Mouse (Mus musculus): ENCODE results near the gene Olfr328. TPM values are rescaled to one million over a fixed set of nuclear protein-coding genes. Genes with fewer than 3 reads are reported as not detected.

Gene Olfr328
- polyA plus RNA-seq (2017; shearing (Covaris generic)), result not detected

GRCm38 (mm10) chr11:58555536-58555935 is at the start of gene Olfr328:
Olfr328 (minus strand) TSS chr11:58555636.

DNA sequence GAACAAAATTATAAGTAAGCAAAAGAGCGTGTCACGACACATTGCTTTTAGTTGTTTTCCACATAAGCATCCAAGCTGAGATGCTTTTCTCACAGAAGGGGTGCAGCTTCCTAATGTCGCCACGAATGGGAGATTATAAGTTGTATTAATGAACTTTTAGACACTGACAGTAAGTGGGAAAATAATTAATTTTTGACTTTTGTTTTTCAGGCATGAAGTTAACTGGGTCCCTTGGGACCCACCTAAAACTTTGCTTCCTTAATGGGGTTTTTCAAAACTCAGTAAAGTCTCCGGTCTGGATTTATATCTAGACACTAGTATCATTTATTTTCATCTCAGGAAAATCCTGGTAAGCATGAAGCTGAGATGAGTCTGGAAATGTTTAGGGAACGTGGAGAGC is 39.4 kb upstream of the Olfr328 start, which contains the start of gene Olfr324:
Gene Olfr324 (plus strand): TSS at position 301 of the 400 bp plus-strand sequence.

GRCm38 (mm10) chr11:58577430-58577829 is 22.0 kb upstream of the Olfr328 start, which contains the start of gene Olfr325:
Olfr325 (plus strand) TSS chr11:58577730.

GRCm38 (mm10) chr11:58570405-58570804 is 15.0 kb upstream of the Olfr328 start, which contains the start of gene Olfr224:
Olfr224 (minus strand) TSS chr11:58570553.

GRCm38 (mm10) chr11:58546322-58546721 is 9.1 kb downstream of the Olfr328 start, which contains the start of gene Olfr329-ps:
Olfr329-ps (minus strand) TSS chr11:58546422.

DNA sequence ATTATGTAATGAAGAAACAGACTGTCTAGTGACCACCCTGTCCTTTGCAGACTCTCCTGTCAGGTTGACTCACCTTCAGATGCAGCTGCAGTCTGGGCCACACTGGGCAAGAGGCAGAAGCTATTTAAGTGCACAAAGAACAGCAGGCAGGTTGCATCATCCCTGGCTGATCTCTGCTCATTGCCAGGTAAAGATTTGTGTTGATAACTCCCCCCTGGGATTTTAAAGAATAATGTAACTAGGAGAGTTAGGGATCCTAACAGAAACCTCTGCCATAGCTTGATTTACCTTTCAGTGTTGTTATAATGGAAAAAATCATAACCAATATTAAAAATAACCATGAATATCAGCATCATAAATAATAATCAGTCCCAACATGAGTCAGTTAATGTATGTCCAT is 20.7 kb downstream of the Olfr328 start, which contains the start of gene Olfr330:
Gene Olfr330 (minus strand): TSS at position 101 of the 400 bp plus-strand sequence.

GRCm38 (mm10) chr11:58502472-58502871 is 53.0 kb downstream of the Olfr328 start, which contains the start of gene Olfr331:
Olfr331 (minus strand) TSS chr11:58502572.

Other genes with a start within 250 kb of the Olfr328 start
- gene Zfp692, start 248.6 kb downstream of the Olfr328 start, polyA plus RNA-seq (2017; shearing (Covaris generic)), result 45.8 TPM
- gene Zfp672, start 225.3 kb downstream of the Olfr328 start, polyA plus RNA-seq (2017; shearing (Covaris generic)), result 38.4 TPM
- gene Sh3bp5l, start 224.9 kb downstream of the Olfr328 start, polyA plus RNA-seq (2017; shearing (Covaris generic)), result 23.2 TPM
- gene Lypd8, start 176.6 kb downstream of the Olfr328 start, polyA plus RNA-seq (2017; shearing (Covaris generic)), result not detected
- not detected for gene 1810065E05Rik, start 134.5 kb downstream of the Olfr328 start, polyA plus RNA-seq (2017; shearing (Covaris generic))
- not detected for gene Gm12253, start 123.1 kb downstream of the Olfr328 start, polyA plus RNA-seq (2017; shearing (Covaris generic))
- not detected for gene Lypd9, start 102.7 kb downstream of the Olfr328 start, polyA plus RNA-seq (2017; shearing (Covaris generic))
- gene Olfr30, start 93.4 kb downstream of the Olfr328 start, polyA plus RNA-seq (2017; shearing (Covaris generic)), result not detected
- not detected for gene Olfr332, start 63.1 kb downstream of the Olfr328 start, polyA plus RNA-seq (2017; shearing (Covaris generic))
- gene Olfr331, start 53.1 kb downstream of the Olfr328 start, polyA plus RNA-seq (2017; shearing (Covaris generic)), result not detected
- gene Olfr330, start 20.8 kb downstream of the Olfr328 start, polyA plus RNA-seq (2017; shearing (Covaris generic)), result 0.44 TPM
- not detected for gene Olfr329-ps, start 9.2 kb downstream of the Olfr328 start, polyA plus RNA-seq (2017; shearing (Covaris generic))
- not detected for gene Olfr224, start 14.9 kb upstream of the Olfr328 start, polyA plus RNA-seq (2017; shearing (Covaris generic))
- gene Olfr325, start 22.1 kb upstream of the Olfr328 start, polyA plus RNA-seq (2017; shearing (Covaris generic)), result not detected
- not detected for gene Olfr324, start 39.5 kb upstream of the Olfr328 start, polyA plus RNA-seq (2017; shearing (Covaris generic))
- not detected for gene 2210407C18Rik, start 60.4 kb upstream of the Olfr328 start, polyA plus RNA-seq (2017; shearing (Covaris generic))
- not detected for gene Olfr323, start 74.9 kb upstream of the Olfr328 start, polyA plus RNA-seq (2017; shearing (Covaris generic))
- not detected for gene Trim58, start 84.8 kb upstream of the Olfr328 start, polyA plus RNA-seq (2017; shearing (Covaris generic))
- gene Olfr322, start 103.1 kb upstream of the Olfr328 start, polyA plus RNA-seq (2017; shearing (Covaris generic)), result not detected
- not detected for gene Olfr320, start 125.5 kb upstream of the Olfr328 start, polyA plus RNA-seq (2017; shearing (Covaris generic))
- gene Olfr319, start 143.5 kb upstream of the Olfr328 start, polyA plus RNA-seq (2017; shearing (Covaris generic)), result not detected
- gene Olfr318, start 168.4 kb upstream of the Olfr328 start, polyA plus RNA-seq (2017; shearing (Covaris generic)), result not detected
- not detected for gene Olfr317, start 183.6 kb upstream of the Olfr328 start, polyA plus RNA-seq (2017; shearing (Covaris generic))
- gene Olfr316, start 197.1 kb upstream of the Olfr328 start, polyA plus RNA-seq (2017; shearing (Covaris generic)), result not detected
- not detected for gene Olfr315, start 217.6 kb upstream of the Olfr328 start, polyA plus RNA-seq (2017; shearing (Covaris generic))
- gene Olfr314, start 227.3 kb upstream of the Olfr328 start, polyA plus RNA-seq (2017; shearing (Covaris generic)), result not detected
- not detected for gene Fam183b, start 246.3 kb upstream of the Olfr328 start, polyA plus RNA-seq (2017; shearing (Covaris generic))

Data from naive thymus-derived CD4-positive, alpha-beta T cell, adult 5 months (primary cell).